Mouse (Mus musculus) C2C12 (cell line): Measurements from ENCODE around the gene Hmces.

Experiments
- CEBPB ChIP-seq: IDR thresholded peaks from one replicate; pipeline ENCODE4 v1.6.1; 2011; ENCODE audit warnings: low read depth, mild to moderate bottlenecking, control low read depth, moderate library complexity
- CTCF ChIP-seq: IDR thresholded peaks from one replicate; pipeline ENCODE4 v1.5.1; 2011; ENCODE audit not compliant: control insufficient read depth, insufficient read depth, insufficient read length
- USF1 ChIP-seq: IDR thresholded peaks from one replicate; pipeline ENCODE4 v1.6.1; 2011; ENCODE audit warnings: low read depth, mild to moderate bottlenecking, control low read depth, moderate library complexity

DNA sequence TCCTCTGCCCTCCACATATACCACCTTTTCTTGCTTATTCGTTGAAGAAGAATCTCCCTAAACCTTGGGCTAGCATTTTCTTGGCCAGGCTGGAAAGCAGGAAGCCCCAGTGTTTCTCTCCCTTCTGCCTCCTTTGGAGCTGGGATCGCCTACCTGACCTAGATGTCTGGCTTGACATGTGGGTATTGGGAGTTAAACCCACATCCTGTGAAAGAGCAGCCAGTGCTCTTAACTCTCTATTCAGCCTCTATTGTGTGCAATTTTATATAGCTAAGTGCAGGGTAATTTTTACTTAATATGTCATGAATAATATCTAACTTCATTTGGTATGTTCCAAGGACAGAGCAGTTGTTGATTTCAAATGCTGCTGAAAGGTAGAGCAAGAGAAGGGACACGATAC, 34.1 kb upstream of the Hmces start:
- TF ChIP-seq CTCF (no peak), CEBPB (no peak), USF1 (no peak)
